Mouse (Mus musculus) testis, adult 2 months (tissue): ENCODE data around the gene Dffa.

Source experiments
- CTCF ChIP-seq: fragments of 200-500 bp; IDR thresholded peaks from 2 replicates; pipeline ENCODE4 v1.5.1; 2012; ENCODE audit warnings: low read depth, mild to moderate bottlenecking, inconsistent platforms, low read length, moderate library complexity; ENCODE audit not compliant: control insufficient read depth, insufficient read depth, insufficient replicate concordance
- POLR2A ChIP-seq: fragments of 200-500 bp; IDR thresholded peaks from 2 replicates; pipeline ENCODE4 v1.6.1; 2012; ENCODE audit warnings: low read depth, mild to moderate bottlenecking, inconsistent platforms, low read length, moderate library complexity; ENCODE audit not compliant: control insufficient read depth

DNA sequence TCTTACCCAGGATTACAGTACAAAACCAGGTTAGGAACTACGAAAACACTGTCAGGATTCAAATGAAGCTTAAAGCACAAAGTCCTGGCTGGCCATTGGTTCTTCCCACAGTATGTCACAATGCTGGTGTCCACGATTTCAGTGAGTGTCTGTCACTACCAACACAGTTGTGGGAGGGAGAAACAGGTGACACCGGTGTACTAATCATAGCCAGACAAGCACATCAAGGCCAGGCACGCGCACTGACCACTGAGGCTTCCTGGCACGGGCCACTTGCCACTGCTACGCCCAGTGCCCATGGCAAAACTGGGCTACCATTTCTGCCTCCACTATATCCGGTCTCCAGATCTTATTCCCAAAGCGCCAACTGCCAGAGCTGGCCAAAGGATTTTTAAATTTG lies 44.2 kb upstream of the Dffa start:
- TF ChIP-seq POLR2A (no peak), CTCF (no peak)
